Mouse (Mus musculus) heart, postnatal 10 days (tissue): ENCODE results near the gene Ccn2. TPM values are rescaled to one million over a fixed set of nuclear protein-coding genes. Genes with fewer than 3 reads are reported as not detected.
"Not testable (repeated sequence)": the region's sequence is repeated elsewhere in the genome, so short reads cannot be mapped to it uniquely, and the experiment has no call there.

Experiments used
- DNase-seq, 2 experiments: peaks; one replicate each; pipeline ENCODE4 v3.0.0; 2021
- intact Hi-C: fragments of 180-260 bp; cut with DNase I; formaldehyde crosslinking; loops from one replicate; pipeline ENCODE4 v1.15.1; 2025
- total RNA-seq, 2 experiments: library from RNA; stranded (reverse); gene quantifications; 2 replicates each; pipeline ENCODE4 v1.2.3; 2021

Ccn2 gene
- total RNA-seq, 2 experiments from 2014 or later = 68.0 to 97.9 TPM

- intact Hi-C loops = no loop called here
These were observed 3.5 kb downstream of the Ccn2 start for GRCm38 (mm10) chr10:24598693-24599092.

GRCm38 (mm10) chr10:24599802-24600201, 4.6 kb downstream of the Ccn2 start:
- DNase-seq = peak; percentile 27 to 43
- intact Hi-C loops = no loop called here

More at GRCm38 (mm10) chr10:24598693-24599092, 3.5 kb downstream of the Ccn2 start:
- DNase-seq = no peak

GRCm38 (mm10) chr10:24603035-24603434, 7.8 kb downstream of the Ccn2 start:
- DNase-seq = no peak
- intact Hi-C loops = no loop called here

DNA sequence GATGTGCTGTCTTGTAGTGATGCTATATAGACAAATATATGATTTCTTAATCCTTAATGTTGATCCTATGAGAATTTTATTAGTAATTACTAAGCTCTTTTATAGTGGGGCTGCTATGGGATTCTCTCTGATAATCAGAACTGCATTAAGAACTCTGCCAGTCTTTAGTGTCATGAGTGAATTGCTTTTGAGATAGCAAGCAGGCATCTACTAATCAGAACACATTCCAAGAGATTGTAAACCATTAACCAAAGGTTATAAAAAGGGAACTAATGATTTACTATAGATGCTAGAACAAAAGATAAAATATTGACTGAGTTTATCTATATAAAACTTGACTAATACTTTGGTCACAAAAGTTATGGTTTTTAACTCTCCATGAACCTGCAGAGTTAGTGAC, 8.5 kb downstream of the Ccn2 start:
- intact Hi-C loops = no loop called here

GRCm38 (mm10) chr10:24609146-24609545, 13.9 kb downstream of the Ccn2 start:
- intact Hi-C loops = no loop called here
- no peak for DNase-seq

More for the DNA sequence above, 8.5 kb downstream of the Ccn2 start:
- DNase-seq = no peak

- peak; percentile 76 to 78 for DNase-seq
- intact Hi-C loops = no loop called here
These were observed 14.5 kb downstream of the Ccn2 start for GRCm38 (mm10) chr10:24609766-24610165.

GRCm38 (mm10) chr10:24614726-24615125, 19.5 kb downstream of the Ccn2 start:
- intact Hi-C loops = no loop called here
- no peak for DNase-seq

- DNase-seq = no peak
- intact Hi-C loops = no loop called here
These were observed 20.6 kb downstream of the Ccn2 start for GRCm38 (mm10) chr10:24615799-24616198.

GRCm38 (mm10) chr10:24616572-24616971, 21.3 kb downstream of the Ccn2 start:
- intact Hi-C loops = not testable (repeated sequence)

GRCm38 (mm10) chr10:24621572-24621971, 26.3 kb downstream of the Ccn2 start:
- DNase-seq = peak; percentile 66 to 84
- intact Hi-C loops = loop anchor here (1.0 to 10.0 kb wide), 4 partner anchors 24 to 447 kb away; no protein-coding TSS in a partner anchor

More at GRCm38 (mm10) chr10:24616572-24616971, 21.3 kb downstream of the Ccn2 start:
- DNase-seq = not testable (repeated sequence)

DNA sequence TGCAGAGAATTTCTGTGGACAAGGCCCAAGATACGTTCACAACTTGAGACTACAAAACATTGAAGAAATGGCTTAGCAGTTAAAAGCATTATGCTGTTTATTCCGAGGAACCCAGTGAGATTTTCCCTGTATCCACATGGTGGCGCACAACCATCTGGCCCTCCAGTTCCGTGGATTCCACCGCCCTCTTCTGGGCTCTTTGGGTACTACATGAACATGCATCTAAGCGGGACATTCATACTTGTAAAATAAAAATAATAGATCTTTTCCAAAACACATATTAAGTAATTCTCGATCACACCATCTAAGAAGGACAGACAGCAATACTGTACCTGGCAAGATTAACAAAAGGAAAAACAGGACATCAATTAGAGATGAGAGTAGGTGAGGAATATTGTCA, 27.3 kb downstream of the Ccn2 start:
- peak; percentile 82 to 92 for DNase-seq
- intact Hi-C loops = loop anchor here (2.0 to 10.0 kb wide), 3 partner anchors 32 to 448 kb away; no protein-coding TSS in a partner anchor

- DNase-seq = peak; percentile 87 to 95
- intact Hi-C loops = loop anchor here (1.0 to 10.0 kb wide), 4 partner anchors 243 to 450 kb away; no protein-coding TSS in a partner anchor
These were observed 29.9 kb downstream of the Ccn2 start for GRCm38 (mm10) chr10:24625060-24625701.

DNA sequence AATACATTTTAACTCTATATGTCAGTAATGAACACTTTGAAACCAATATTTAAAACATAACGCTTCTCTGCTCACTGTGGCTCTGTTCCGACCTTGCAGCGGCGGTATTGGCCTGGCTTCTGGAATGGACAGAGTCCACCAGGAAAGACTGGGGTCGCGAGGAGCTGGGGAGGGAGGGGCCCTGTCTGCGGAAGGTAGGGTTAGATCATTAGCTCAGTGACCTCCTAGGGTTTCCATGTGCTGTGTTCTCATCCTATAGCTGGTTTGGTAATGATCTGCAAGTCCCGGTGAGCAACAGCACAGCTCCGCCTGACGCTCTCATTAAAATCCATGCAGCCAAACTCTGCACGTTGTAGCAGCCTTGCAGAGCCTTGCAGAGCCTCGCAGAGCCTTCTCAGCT, 32.0 kb downstream of the Ccn2 start:
- intact Hi-C loops = loop anchor here (5.0 to 10.0 kb wide), 2 partner anchors 435 to 452 kb away; no protein-coding TSS in a partner anchor

DNA sequence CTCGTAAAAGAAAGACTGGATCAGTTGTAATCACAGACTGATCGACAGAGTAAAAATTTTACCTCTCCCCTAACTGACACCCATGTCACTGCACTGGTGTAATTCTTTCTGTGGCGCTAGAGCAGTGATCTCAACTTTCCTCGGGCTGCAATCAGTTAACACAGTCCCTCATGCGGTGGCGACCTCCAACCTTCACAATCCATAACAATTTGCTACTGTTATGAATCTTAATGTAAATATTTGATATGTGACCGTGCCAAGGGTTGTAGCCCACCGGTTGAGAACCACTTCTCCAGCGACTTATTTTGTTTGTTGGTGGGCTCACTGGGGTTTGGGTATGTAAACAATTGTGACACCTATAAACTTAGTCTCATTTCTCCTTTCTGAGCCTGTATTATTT, 33.2 kb downstream of the Ccn2 start:
- intact Hi-C loops = loop anchor here (5.0 to 10.0 kb wide), 2 partner anchors 436 to 454 kb away; no protein-coding TSS in a partner anchor
- DNase-seq = no peak

More for the DNA sequence above, 32.0 kb downstream of the Ccn2 start:
- DNase-seq = no peak

DNA sequence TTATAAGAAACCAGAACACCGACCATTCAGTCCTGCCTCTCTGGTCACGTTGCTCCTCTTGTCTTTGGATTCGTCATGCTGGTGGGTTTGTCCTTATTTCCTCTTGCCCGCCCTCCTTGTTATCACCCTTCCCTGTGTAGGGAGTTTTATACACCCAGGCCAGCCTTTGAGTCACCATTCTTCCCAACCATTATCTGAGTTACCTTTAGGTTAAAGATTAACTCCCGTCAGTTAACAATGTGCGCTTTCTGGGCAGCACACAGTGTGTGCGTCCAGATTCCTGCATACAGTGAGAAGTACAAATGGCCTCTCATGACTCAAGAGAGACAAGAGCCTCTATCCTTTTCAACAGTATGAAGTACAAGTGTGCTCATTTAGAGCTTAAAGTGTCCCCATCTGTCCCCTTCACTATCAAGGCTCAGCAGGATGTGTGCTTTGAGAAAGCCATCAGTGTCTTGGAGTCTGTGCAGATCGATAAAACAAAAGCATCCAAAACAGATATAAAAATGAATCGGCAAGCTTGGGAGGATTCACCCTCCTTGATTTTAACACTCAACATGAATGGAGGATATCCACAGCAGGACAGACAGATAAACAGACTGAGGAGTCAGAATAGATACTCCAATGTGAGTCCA, 34.0 kb downstream of the Ccn2 start:
- intact Hi-C loops = loop anchor here (5.0 to 10.0 kb wide), 2 partner anchors 437 to 454 kb away; no protein-coding TSS in a partner anchor
- no peak for DNase-seq

DNA sequence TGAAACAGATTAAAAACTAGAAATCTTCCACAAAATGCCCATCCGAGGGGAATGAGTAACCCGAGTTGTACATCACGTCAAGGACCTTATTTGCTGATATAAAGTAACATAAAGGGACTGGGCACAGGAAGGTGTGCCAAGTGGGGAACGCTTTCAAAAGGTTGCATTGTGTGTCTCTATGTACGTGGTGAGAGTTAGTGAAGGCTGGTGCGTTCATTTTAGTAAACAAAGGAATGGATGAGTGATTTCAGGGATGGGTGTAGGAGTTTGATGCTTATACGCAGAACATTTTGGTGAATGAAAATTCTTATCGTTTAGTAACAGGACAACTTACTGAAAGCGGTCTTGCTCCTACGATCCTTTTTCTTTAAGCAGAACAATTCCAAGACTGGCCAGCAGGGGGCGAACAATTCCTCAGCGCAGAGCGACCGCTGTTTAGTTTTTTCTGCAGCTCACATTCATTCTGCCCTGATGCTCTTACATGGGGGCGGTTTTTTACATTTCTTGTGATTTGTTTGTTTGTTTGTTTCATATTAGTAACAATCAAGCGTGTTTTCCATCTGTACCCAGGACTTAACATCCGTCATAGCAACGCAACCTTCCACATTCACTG, 35.3 kb downstream of the Ccn2 start:
- intact Hi-C loops = loop anchor here (2.0 to 5.0 kb wide), 3 partner anchors 82 to 267 kb away; partner anchors contain the start of gene Enpp1
- peak; percentile 73 to 87 for DNase-seq

- no peak for DNase-seq
- intact Hi-C loops = loop anchor here (2.0 to 5.0 kb wide), 3 partner anchors 81 to 266 kb away; partner anchors contain the start of gene Enpp1
These were observed 35.9 kb downstream of the Ccn2 start for GRCm38 (mm10) chr10:24631122-24631521.

GRCm38 (mm10) chr10:24634288-24634687, 39.0 kb downstream of the Ccn2 start:
- intact Hi-C loops = loop anchor here (5.0 kb wide), 2 partner anchors 78 to 263 kb away; partner anchors contain the start of gene Enpp1
- peak; percentile 65 for DNase-seq

GRCm38 (mm10) chr10:24635331-24635815, 40.1 kb downstream of the Ccn2 start:
- DNase-seq = peak; percentile 29 to 34

GRCm38 (mm10) chr10:24635884-24636283, 40.6 kb downstream of the Ccn2 start:
- no peak for DNase-seq
- intact Hi-C loops = no loop called here

More at GRCm38 (mm10) chr10:24635331-24635815, 40.1 kb downstream of the Ccn2 start:
- intact Hi-C loops = no loop called here

DNA sequence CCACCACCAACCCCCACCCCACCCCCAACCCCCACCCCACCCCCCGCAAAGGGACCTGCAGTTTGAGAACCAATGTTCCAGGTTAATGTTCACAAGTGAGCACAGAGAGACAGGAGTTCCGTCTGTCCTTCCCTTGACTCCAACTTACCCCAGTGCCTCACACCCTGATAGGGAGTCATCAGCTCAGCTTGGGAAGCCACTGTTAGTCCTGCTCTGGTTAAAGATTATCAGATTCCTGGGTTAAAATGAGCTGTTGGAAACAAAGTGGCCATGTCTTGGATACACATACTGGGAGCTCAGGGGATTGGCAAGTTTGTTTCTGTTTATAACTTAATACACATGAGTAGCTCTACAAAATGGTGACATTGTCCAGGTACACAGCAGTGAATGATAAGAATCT, 41.7 kb downstream of the Ccn2 start:
- intact Hi-C loops = no loop called here
- DNase-seq = no peak
